Mouse (Mus musculus): ENCODE data around the gene Ei24.
A peak's percentile ranks its signal among the peaks of the same experiment; 100 is the strongest.

Ei24 gene

DNA sequence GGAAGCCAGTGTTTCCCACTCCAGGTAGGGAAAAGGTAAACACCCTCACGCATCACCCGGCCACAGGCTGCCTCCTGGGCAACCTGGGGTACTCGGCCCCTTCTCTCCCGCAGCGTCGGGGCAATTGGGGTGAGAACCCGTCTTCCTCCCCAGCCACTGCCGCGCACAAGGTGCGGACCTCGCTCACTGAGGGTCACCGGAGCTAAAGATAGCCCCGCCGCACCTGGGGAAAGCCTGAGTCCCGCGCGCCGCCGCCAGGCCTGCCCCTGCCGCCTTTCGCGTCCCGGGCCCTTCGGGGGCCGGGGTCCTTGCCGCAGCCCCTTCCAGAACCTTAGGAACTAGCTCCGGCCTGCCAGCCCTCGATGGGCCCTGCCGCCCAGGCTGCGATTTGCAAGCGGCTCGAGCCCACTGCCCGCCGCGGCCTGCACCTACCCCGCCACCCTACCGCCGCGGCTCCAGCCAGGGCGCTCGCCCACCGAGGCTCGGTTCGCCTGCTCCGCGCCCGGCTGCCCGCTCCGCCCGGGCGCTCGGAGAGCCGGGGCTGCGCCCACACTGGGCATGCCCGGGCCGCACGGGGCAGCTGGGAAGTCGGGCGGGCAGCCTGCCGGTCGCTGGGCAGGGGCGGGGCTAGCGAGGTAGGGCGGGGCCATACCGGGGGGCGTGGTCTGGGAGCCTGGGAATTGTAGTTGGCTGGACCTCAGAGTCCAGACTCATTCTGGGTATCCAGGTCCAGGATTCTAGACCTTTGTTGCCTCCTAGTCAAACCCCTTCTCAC is at the start of gene Ei24:
Gene Ei24 (minus strand): TSS at position 613 of the 775 bp plus-strand sequence.
- peak; percentile 96 for DNase-seq

GRCm38 (mm10) chr9:36846346-36846745 is 49.2 kb upstream of the Ei24 start:
- DNase-seq, result no peak

GRCm38 (mm10) chr9:36833914-36834313 is 36.7 kb upstream of the Ei24 start:
- DNase-seq, result peak; percentile 44

GRCm38 (mm10) chr9:36833043-36833881 is 36.1 kb upstream of the Ei24 start:
- peak; percentile 66 for DNase-seq

- DNase-seq, result peak; percentile 90
Observed at GRCm38 (mm10) chr9:36832529-36832928, 35.3 kb upstream of the Ei24 start.

DNA sequence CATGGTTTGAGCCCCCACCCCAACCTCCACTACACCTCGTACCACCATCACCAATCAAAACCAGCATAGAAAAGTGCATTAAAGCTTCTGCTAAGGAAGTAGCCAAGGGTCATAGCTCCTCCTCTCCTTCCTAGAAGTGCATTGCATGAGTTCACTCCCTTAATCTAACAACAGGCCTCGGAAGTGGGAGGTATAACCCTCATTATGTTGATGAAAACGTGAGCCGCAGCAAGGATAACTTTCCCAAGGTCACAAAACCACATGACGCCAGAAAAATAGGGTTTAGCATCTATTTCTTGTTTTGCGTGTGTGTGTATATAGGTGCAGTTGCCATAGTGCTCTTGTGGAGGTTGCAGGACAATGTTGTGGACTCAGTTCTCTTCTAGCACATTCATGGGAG is 34.2 kb upstream of the Ei24 start:
- DNase-seq, result no peak

DNA sequence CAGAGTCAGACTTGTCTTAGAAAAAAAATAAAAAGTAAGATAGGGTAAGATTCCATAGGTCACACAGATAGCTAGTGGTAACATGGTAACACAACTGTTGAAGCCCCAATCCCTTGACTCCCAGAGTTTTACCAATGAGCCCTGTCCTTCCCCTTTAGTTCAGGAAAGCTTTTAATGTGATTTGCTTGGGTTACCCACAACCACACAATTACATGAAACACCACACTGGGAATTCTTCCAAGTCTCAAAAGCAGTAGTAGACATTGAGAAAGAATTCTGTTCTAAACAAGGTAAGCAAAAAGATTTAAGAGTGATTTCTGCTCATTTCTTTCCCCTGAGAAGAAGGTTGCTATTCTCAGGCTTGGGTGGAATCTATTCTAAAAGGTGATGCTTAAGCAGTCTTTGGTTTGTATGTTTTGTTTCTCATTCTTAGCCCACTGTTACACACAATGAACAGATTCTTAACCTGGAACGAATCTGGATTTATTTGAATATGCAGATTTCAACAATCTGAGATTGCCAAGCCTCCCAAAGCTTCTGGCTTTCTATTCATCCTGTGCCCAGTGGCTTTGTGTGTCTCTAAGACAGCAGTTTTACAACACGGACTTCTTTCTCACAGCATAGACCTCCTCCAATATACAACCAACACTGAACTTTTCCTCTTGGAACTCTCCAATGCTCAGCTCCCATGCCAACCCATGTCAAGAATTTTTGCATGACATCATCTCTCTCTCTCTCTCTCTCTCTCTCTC is 29.6 kb upstream of the Ei24 start:
- DNase-seq, result no peak

DNA sequence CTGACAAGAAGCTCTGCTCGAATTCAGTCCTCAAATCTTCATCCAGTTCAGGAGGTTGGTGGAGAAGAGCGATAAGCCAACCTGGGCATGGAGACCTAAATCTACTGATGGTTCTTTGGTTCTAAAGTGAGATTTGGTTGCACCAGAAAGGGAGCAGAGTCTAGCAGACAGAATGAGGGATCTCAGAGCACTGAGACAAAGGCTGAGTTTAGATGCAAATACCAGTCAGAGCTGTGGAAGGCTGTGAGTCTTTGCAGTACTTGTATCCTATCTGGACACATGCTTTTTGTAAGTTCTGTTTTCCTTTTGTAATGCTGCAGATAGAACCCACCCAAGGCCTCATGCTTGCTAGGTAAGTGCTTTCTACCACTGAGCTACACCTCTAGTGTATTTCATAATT is 24.8 kb upstream of the Ei24 start:
- DNase-seq, result no peak

DNA sequence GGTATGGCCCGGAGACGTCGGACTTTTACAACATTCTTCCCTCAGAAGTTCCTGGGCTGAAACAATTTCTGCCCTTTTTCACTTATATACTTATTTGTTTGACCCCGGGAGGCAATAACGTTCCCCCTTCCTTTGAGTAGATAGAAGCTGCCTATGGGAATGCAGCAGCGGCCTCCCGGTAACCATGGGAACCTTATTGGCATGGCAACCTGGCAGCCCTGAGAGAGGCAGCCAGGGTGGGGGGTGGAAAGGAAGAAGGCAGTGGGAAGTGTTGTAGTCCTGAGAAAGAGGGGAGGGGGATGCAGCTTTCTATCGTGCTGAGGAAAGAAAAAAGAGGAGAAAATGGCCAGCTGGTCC is 24.4 kb upstream of the Ei24 start, which contains the start of gene Fez1:
Gene Fez1 (plus strand): TSS at position 221 of the 357 bp plus-strand sequence.
- DNase-seq, result peak; percentile 39

DNA sequence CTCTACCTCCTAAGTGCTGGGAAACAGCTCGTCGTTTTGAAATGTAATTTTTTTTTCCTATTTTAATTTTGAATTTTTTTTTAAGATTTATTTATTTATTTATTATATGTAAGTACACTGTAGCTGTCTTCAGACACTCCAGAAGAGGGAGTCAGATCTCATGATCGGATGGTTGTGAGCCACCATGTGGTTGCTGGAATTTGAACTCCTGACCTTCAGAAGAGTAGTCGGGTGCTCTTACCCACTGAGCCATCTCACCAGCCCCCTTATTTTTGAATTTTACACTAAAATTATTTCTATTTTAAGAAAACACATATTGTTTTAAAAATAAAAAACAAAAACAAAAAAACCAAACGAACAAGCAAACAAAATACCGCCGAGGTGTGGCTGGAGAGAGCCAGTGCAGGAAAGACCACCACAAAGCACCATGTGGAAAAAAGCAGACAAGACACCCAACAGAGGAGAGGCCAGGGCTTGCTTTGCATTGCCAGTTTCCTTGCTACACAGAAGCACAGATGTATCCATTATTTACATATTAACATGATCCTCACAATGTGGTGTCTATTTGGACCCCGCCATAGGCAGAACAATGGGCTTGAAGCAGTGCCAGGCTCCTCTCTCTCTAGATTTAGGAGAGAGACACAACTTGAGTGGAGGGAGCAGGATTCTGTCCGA is 23.9 kb upstream of the Ei24 start:
- DNase-seq, result no peak

DNA sequence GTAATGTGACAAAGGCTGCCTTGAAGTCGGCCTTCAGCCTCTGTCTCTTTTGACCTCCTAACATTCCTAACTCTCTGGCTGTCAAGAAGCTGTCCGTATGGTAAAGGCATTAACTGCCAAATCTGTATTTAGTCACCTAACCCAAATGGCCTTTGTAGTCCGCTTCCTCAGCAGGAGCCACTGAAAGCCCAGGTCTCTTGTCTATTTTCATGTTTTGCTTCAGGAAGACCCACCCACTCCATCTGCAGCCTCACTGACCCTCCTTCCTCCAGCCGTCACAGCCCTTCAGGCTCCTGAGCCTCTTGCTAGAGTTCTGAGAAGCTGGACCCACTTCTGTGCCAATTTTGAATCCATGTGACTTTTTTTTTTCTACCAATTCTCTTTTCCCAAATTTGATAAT is 21.7 kb upstream of the Ei24 start:
- DNase-seq, result no peak

GRCm38 (mm10) chr9:36814486-36814885 is 17.3 kb upstream of the Ei24 start:
- no peak for DNase-seq

DNA sequence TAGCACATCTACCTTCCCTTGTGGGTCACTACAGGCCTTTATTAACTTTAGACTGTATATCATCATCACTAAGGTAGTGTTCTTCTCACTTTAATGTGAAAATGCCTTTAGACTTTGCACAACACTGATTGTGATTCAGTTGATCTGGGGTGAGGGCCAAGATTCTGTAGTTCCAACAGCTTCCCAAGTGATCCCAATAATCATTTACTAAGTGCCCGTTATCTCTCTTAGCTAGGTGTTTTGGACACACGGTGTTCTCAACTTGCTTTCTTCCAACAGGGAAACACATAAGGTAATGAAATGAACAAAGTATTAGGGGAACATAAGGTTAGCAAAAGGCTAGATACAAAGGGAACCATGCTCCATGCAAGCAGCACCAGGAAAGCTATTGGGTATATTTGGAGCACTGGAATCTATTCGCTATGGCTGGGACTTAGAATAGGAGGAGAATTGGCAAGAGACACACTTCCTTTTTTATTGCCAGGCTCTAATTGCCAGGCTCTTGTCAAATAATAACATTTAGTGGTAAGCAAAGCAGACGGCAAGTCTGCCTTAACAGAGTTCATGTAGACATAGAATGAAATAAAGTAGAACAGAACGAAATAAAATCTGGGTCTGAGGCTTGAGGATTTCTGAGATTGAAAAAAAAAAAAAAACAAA is 11.1 kb upstream of the Ei24 start:
- DNase-seq, result no peak

DNA sequence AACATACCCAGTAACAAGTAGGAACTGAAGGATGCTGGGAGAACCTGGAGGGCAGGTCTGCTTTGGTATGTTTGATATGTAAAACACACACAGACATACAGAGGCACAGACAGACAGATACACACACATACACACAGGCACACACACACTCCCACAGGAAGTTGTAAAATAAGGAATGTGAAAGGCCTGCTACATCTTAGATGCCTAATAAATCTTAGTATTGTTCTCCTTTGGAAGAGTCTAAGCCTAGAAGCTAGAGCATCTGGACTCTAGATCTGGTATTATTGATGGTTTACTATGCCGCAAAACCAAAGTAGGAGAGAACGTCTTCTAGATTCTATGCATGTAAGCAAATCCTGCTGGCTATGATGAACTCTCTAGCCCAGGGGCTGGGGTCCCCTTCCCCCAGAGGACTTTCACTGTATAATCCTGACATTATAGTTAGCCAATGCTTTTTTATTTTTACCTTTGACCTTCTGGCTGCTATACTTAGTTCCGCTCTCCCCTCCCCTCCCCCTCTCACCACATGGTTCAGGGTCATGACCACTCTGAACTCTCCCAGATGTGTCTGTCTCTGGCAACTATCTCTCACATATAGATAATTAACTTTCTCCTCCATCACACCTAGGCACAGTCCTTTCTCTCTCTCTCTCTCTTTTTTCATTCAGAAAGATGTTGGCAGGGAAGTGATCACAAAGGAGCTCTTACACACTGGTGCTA is 8.2 kb upstream of the Ei24 start:
- DNase-seq, result no peak

- DNase-seq, result no peak
Observed at GRCm38 (mm10) chr9:36803926-36804325, 6.7 kb upstream of the Ei24 start.

- no peak for DNase-seq
Observed at GRCm38 (mm10) chr9:36803386-36803785, 6.2 kb upstream of the Ei24 start.

- no peak for DNase-seq
Observed at GRCm38 (mm10) chr9:36802951-36803350, 5.8 kb upstream of the Ei24 start.

GRCm38 (mm10) chr9:36801961-36802360 is 4.8 kb upstream of the Ei24 start:
- DNase-seq, result no peak

GRCm38 (mm10) chr9:36796224-36796623 is 969 bp downstream of the Ei24 start:
- DNase-seq, result no peak

DNA sequence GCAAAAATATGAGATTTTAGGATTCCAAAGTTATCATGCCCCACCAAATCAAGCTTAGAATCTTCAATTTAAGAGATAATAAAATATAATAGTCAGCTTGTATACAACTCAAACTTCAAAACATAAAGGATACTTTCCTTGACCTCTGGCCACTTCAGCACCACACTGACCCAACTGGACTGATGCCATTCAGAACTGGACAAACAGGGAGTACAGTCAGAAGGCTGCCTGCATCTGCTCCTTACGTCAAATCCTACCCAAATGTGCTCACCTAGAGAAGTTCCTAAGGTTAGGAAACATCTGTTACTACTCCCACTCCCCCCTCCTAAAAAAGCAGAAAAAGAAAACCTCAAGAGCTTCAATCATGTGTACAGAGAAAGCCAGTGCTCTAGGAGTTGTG is 1.6 kb downstream of the Ei24 start:
- DNase-seq, result no peak

DNA sequence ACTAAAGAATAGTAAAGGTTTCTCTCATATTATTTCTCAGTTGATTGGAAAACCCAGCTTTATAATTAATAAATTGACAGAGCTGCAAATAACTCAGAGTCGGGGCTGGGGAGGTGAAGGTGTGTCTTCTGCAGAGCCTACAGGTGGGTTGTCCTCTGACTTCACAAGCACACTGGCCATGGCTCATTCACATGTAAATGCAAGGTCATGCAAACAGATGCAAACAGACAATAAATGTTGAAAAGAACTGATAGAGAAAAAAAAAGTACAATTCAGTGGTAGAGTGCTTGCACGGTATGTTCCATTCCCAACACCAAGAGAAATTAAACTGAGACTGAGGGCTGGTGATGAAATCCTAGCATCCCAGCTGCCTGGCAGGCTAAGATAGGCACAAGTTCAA is 2.7 kb downstream of the Ei24 start:
- no peak for DNase-seq

DNA sequence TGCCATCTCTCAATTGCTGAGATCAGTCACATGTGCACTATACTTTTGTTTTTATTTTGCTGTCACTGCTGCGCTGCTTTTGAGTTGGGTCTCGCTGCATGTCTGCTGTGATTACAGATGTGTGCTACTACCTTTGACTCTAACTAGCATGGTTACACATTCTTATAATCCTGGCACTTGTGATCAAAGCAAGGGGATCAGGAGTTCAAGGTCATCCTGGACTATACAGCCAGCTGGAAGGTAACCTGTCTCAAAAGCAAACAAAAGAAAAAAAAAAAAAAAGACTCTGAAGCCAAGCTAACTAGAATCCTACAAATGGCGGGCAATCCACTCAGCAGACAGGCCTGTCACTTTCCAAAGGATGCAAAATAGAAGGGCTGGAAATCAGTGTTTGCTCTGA is 5.0 kb downstream of the Ei24 start:
- no peak for DNase-seq
